Mouse (Mus musculus) CD4-positive naive resting alpha-beta T cell, adult 57 days (primary cell): ENCODE measurements around the gene Zdhhc5. TPM values are rescaled to one million over a fixed set of nuclear protein-coding genes. Genes with fewer than 3 reads are reported as not detected.

ENCODE experiments used
- total RNA-seq: library from RNA; stranded (reverse); gene quantifications from one replicate; pipeline ENCODE4 v1.2.4, GENCODE M21; 2023

Gene Zdhhc5
- total RNA-seq = 53.2 TPM

GRCm38 (mm10) chr2:84714811-84715561, at the start of gene Zdhhc5:
TSS of gene Zdhhc5 (minus strand) at chr2:84715180.

DNA sequence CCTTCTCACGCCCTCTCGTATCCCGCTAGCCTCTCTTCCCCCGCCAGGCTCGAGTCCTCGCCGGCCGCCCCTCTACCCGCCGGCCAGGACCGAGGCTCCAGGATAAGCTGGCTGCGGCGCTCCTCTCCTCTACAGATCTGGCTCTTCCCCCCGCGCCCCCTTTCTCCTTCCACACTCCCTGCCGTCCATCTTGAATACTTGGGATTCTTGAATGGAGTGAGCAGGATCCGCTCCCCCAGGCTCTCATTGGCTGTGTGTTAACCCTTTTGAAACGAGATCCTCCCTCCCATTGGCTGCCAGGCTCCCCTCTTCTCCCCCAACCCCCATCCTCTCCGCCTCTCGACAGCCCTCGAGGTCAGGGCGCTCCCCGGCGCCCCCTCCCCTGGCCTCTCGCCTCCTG, 28.6 kb upstream of the Zdhhc5 start, which contains the start of gene Gm19426:
Gene Gm19426 (minus strand): TSS at position 95 of the 400 bp plus-strand sequence.

DNA sequence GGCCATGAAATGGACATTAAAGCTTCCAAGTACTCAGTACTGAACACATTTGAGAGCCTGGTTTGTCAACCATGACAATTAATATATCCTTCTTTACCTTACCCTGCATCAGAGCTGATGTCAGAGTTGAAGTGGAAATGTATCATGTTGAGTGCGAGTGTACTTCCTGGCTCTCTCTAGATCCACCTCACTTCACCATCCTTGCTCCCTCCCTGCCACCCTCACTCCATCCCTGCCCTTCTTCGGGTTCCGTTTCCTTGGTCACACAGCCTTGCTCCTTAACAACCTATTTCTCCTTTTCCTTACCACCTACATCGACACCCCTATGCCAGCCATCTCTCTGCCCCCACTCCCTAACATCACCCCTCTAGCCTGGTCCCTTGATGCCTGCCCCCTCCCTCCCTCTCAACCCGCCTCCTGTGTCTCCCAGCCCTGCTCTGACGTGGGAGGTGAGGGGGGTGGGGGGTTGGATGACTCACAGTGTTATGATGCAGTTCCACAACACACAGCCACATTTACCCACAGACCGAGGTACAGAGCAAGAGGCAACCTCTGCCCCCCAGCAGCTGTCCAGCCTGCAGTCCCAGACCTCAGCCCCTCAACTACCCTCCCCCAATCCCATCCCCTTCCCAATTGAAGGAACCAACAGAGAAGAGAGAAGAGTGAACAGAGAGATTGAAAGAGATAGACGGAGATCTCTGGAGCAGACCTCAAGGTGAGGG, 18.8 kb upstream of the Zdhhc5 start, which contains the start of gene Ypel4:
Gene Ypel4 (plus strand): TSS at position 480 of the 722 bp plus-strand sequence.

DNA sequence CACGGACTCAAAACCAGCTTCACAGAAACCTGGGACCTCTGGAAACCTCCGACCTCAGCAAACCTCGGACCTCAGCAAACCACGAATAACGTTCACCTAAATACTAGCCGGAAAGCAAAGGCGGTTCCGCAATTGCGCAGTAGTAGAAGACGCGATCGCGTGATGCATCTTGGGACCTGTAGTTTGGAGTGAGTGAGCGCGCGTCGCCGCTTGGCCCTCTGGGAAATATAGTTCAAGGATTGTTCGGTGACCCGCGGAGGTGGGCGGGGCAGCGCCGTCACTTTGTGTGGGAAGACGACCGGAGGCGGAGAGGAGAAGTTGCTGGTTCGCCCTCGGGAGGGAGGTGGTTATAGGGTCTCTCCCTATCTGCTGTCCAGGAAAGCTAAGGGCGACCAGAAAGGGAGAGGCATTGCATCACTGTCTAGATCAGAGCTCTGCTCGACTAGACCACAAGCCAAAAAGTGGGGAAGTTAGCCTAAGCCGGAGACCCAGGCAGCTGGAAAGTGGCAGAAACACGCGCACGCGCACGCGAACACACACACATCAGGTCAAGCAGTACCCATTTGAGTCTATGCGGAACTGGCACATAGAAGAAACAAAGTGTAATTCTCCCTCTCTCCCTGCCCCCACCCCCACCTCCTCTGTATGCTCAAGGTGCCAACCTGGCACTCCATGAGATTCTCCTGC, 12.3 kb upstream of the Zdhhc5 start, which contains the start of gene Clp1:
Gene Clp1 (minus strand): TSS at position 179 of the 687 bp plus-strand sequence.

DNA sequence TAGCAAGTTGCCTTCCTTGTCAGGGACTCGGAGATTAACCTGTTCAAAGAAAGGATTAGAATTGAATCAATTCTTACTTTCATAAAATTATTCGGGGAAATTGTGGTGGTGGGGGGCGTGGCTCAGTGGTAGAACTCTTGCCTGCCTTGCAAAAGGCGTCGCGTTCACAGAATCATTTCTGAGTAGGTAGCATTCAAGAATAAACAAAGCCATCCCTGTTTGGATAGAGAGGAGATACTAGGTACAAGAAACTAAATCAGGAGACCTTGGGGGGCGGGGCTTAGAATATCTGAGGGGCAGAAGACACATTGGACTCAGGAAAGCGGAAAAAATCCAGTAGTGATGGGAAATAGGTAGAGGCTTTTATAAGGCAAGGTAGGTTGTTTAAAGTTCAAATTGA, 36.0 kb downstream of the Zdhhc5 start, which contains the start of gene Tmx2:
Gene Tmx2 (minus strand): TSS at position 125 of the 400 bp plus-strand sequence.

GRCm38 (mm10) chr2:84677968-84678880, 36.8 kb downstream of the Zdhhc5 start, which contains the start of the genes Gm28635 and Med19:
TSS of gene Gm28635 (minus strand) at chr2:84678041.
TSS of gene Med19 (plus strand) at chr2:84678402.

DNA sequence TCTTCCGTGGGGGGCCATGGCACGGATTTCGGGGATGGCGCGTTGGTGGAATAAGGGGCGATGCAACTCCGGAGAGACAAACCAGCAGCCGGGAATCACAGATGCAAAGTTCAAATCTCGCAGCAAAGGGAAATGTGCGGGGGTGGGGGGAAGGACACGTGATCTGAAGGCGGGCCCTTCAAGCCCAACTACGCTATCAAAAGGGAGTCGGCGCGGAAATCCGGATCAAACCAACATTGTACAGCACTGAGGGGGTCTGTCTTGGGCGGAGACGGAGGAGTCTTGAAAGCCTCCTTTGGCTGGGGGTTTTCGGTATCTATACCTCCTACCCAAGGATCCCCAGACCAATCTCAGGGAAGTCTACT, 44.4 kb downstream of the Zdhhc5 start, which contains the start of gene Selenoh:
Gene Selenoh (minus strand): TSS at position 202 of the 365 bp plus-strand sequence.

DNA sequence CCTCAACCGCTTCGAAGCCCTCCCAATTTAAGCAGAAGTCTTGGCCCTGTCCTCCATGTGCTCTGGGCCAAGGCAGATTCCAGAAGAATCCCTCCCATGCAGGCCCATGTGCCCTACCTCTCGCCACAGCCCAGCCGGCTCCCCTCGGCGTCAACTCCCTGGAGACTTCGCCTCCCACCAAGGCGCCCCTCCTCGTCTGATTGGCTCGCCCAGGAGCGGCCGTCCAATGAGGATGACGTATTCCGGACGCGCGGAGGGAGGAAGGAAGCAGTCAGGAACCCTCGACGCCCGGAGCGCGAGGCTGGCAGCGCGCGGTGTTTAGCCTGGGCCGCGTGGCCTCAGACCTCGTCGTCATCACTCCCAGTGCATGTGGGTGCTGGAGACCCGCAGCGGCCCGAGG, 56.2 kb downstream of the Zdhhc5 start, which contains the start of gene Btbd18:
Gene Btbd18 (plus strand): TSS at position 274 of the 400 bp plus-strand sequence.

DNA sequence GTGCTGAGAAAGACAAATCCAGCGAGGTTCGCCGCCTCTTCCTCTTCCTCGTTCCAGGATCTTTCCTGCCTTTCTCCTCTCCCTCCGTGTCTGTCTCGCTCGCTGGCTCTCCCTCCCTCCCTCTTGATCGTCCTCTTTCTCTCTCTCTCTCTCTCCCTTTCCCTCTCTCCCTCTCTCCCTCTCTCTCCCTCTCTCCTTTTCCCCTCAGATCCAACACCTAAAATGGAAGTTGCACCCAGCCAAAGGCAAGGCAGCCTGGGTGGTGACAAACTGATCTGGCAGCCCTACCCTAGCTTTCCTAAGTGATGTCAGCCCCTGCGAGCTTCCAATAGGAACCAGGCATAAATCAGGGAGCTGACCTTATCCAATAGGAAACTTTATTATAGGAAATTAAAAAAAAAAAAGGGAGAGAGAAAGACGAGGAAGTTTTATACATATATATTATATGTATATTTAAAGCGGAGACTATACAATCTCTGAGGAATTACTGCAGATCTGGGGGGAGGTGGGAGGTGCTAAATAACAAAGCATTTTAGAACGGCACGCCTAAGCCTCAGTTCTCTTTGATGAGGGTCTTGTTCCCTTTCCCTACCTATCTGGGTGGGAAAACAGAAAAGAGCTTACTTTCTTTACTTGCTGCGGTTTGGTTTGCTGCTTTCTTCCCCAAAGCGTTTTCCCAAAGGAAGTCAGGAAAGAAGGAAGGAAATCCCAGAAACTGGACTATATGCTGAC, 64.3 kb downstream of the Zdhhc5 start, which contains the start of gene Ctnnd1:
Gene Ctnnd1 (minus strand): TSS at position 302 of the 732 bp plus-strand sequence.

Other genes with a start within 250 kb of the Zdhhc5 start
- gene Tfpi, start 238.4 kb downstream of the Zdhhc5 start, total RNA-seq = 6.1 TPM
- 3.9 TPM for gene Ctnnd1, start 64.4 kb downstream of the Zdhhc5 start, total RNA-seq
- gene Btbd18, start 56.1 kb downstream of the Zdhhc5 start, total RNA-seq = not detected
- 41.7 TPM for gene Selenoh, start 44.4 kb downstream of the Zdhhc5 start, total RNA-seq
- not detected for gene Gm28635, start 37.1 kb downstream of the Zdhhc5 start, total RNA-seq
- gene Med19, start 36.8 kb downstream of the Zdhhc5 start, total RNA-seq = 14.7 TPM
- 26.8 TPM for gene Tmx2, start 36.0 kb downstream of the Zdhhc5 start, total RNA-seq
- gene Clp1, start 12.2 kb upstream of the Zdhhc5 start, total RNA-seq = 25.7 TPM
- gene Ypel4, start 18.9 kb upstream of the Zdhhc5 start, total RNA-seq = 0.56 TPM
- not detected for gene Gm19426, start 28.5 kb upstream of the Zdhhc5 start, total RNA-seq
- gene Serping1, start 60.3 kb upstream of the Zdhhc5 start, total RNA-seq = 4.0 TPM
- gene Ube2l6, start 83.6 kb upstream of the Zdhhc5 start, total RNA-seq = 3.6 TPM
- not detected for gene Smtnl1, start 107.5 kb upstream of the Zdhhc5 start, total RNA-seq
- gene Timm10, start 111.8 kb upstream of the Zdhhc5 start, total RNA-seq = 14.8 TPM
- gene Slc43a1, start 123.7 kb upstream of the Zdhhc5 start, total RNA-seq = 0.35 TPM
- gene Rtn4rl2, start 171.5 kb upstream of the Zdhhc5 start, total RNA-seq = not detected
- 5.1 TPM for gene Slc43a3, start 221.4 kb upstream of the Zdhhc5 start, total RNA-seq